Mouse (Mus musculus): ENCODE measurements at regions not wholly inside any gene's neighbourhood (a gene's known extent, or its start where the extent isn't known, plus 50 kb on each side); places are given as distances from the start of the nearest gene placed in this dataset.
"Not testable (repeated sequence)": the region's sequence is repeated elsewhere in the genome, so short reads cannot be mapped to it uniquely, and the experiment has no call there.

GRCm38 (mm10) chr12:82056782-82057611 lies 112.1 kb upstream of the Sipa1l1 start:
- not testable (repeated sequence) for H3K27ac ChIP-seq (replicated peaks; ENCODE audit: low read depth, low read length); H3K9me3 ChIP-seq (ENCODE audit: control insufficient read depth, low read length); H3K4me3 ChIP-seq (ENCODE audit: low read depth, low read length); ATAC-seq (ENCODE audit: insufficient number of reproducible peaks, low FRiP score, low TSS enrichment, low read depth); H3K9ac ChIP-seq (ENCODE audit: low read length); DNase-seq (ENCODE audit: low spot score); H3K27me3 ChIP-seq (ENCODE audit: control insufficient read depth, insufficient read depth, low read length); H3K36me3 ChIP-seq (ENCODE audit: control insufficient read depth, insufficient read depth, low read length); H3K4me2 ChIP-seq (ENCODE audit: low read depth, severe bottlenecking); H3K4me1 ChIP-seq (ENCODE audit: control insufficient read depth, insufficient read depth, low read length)
- WGBS = no CpG with 5 or more reads among the region's 6 CpGs

- Histone ChIP-seq H3K4me2 (ENCODE audit: low read depth, severe bottlenecking) (no peak overlapping the region), H3K4me1 (ENCODE audit: control insufficient read depth, insufficient read depth, low read length) (no peaks in the 10 kb centered on the region), H3K9ac (ENCODE audit: low read length) (no peak overlapping the region), H3K4me3 (ENCODE audit: low read depth, low read length) (no peak overlapping the region), H3K27me3 (ENCODE audit: control insufficient read depth, insufficient read depth, low read length) (no peaks in the 10 kb centered on the region), H3K27ac (replicated peaks; ENCODE audit: low read depth, low read length) (no peak overlapping the region), H3K9me3 (ENCODE audit: control insufficient read depth, low read length) (no peaks in the 10 kb centered on the region; the same call in 1 of the 2 replicates), H3K36me3 (ENCODE audit: control insufficient read depth, insufficient read depth, low read length) (no peaks in the 10 kb centered on the region)
- 90% methylated on average over 4 of the region's 4 CpGs for WGBS
- DNase-seq (ENCODE audit: low spot score) = no peak
- ATAC-seq (ENCODE audit: insufficient number of reproducible peaks, low FRiP score, low TSS enrichment, low read depth) = no peak
These were observed 104.1 kb upstream of the Sipa1l1 start for GRCm38 (mm10) chr12:82064986-82065385.

- WGBS = 30% methylated on average over 4 of the region's 4 CpGs
- Histone ChIP-seq H3K27ac (replicated peaks; ENCODE audit: low read depth, low read length) (no peak overlapping the region), H3K9ac (ENCODE audit: low read length) (no peak overlapping the region), H3K4me1 (ENCODE audit: control insufficient read depth, insufficient read depth, low read length) (no peaks in the 10 kb centered on the region), H3K4me2 (ENCODE audit: low read depth, severe bottlenecking) (no peak overlapping the region), H3K4me3 (ENCODE audit: low read depth, low read length) (no peak overlapping the region), H3K36me3 (ENCODE audit: control insufficient read depth, insufficient read depth, low read length) (no peaks in the 10 kb centered on the region), H3K9me3 (ENCODE audit: control insufficient read depth, low read length) (no peaks in the 10 kb centered on the region; the same call in 1 of the 2 replicates), H3K27me3 (ENCODE audit: control insufficient read depth, insufficient read depth, low read length) (no peaks in the 10 kb centered on the region)
- peak; percentile 65; the same call in 1 of the 2 replicates for ATAC-seq (ENCODE audit: insufficient number of reproducible peaks, low FRiP score, low TSS enrichment, low read depth)
- DNase-seq (ENCODE audit: low spot score) = no peak
These were observed 102.3 kb upstream of the Sipa1l1 start for GRCm38 (mm10) chr12:82066860-82067259.

- no peak overlapping the region for H3K9ac ChIP-seq (ENCODE audit: low read length)
- no peak overlapping the region for H3K27ac ChIP-seq (replicated peaks; ENCODE audit: low read depth, low read length)
- no peaks in the 10 kb centered on the region for H3K4me1 ChIP-seq (ENCODE audit: control insufficient read depth, insufficient read depth, low read length)
- H3K27me3 ChIP-seq (ENCODE audit: control insufficient read depth, insufficient read depth, low read length) = no peaks in the 10 kb centered on the region
- no peak overlapping the region for H3K4me2 ChIP-seq (ENCODE audit: low read depth, severe bottlenecking)
- H3K36me3 ChIP-seq (ENCODE audit: control insufficient read depth, insufficient read depth, low read length) = no peaks in the 10 kb centered on the region
- DNase-seq (ENCODE audit: low spot score) = no peak
- ATAC-seq (ENCODE audit: insufficient number of reproducible peaks, low FRiP score, low TSS enrichment, low read depth) = no peak
- H3K9me3 ChIP-seq (ENCODE audit: control insufficient read depth, low read length) = no peaks in the 10 kb centered on the region; the same call in 1 of the 2 replicates
- 88% methylated on average over 9 of the region's 9 CpGs for WGBS
- no peak overlapping the region for H3K4me3 ChIP-seq (ENCODE audit: low read depth, low read length)
These were observed 99.5 kb upstream of the Sipa1l1 start for GRCm38 (mm10) chr12:82069621-82070020.

- H3K9me3 ChIP-seq (ENCODE audit: control insufficient read depth, low read length) = no peaks in the 10 kb centered on the region; the same call in 1 of the 2 replicates
- DNase-seq (ENCODE audit: low spot score) = no peak
- no peaks in the 10 kb centered on the region for H3K36me3 ChIP-seq (ENCODE audit: control insufficient read depth, insufficient read depth, low read length)
- H3K4me3 ChIP-seq (ENCODE audit: low read depth, low read length) = no peak overlapping the region
- no peak overlapping the region for H3K4me2 ChIP-seq (ENCODE audit: low read depth, severe bottlenecking)
- no peak overlapping the region for H3K27ac ChIP-seq (replicated peaks; ENCODE audit: low read depth, low read length)
- no peak for ATAC-seq (ENCODE audit: insufficient number of reproducible peaks, low FRiP score, low TSS enrichment, low read depth)
- no peaks in the 10 kb centered on the region for H3K27me3 ChIP-seq (ENCODE audit: control insufficient read depth, insufficient read depth, low read length)
- WGBS = 71% methylated on average over 13 of the region's 13 CpGs
- no peak overlapping the region for H3K9ac ChIP-seq (ENCODE audit: low read length)
- no peaks in the 10 kb centered on the region for H3K4me1 ChIP-seq (ENCODE audit: control insufficient read depth, insufficient read depth, low read length)
These were observed 96.2 kb upstream of the Sipa1l1 start for GRCm38 (mm10) chr12:82072810-82073465.

- WGBS = 40% methylated on average over 13 of the region's 13 CpGs
- Histone ChIP-seq H3K4me1 (ENCODE audit: control insufficient read depth, insufficient read depth, low read length) (no peaks in the 10 kb centered on the region), H3K27ac (replicated peaks; ENCODE audit: low read depth, low read length) (no peak overlapping the region), H3K27me3 (ENCODE audit: control insufficient read depth, insufficient read depth, low read length) (no peaks in the 10 kb centered on the region), H3K9ac (ENCODE audit: low read length) (peak overlapping the region; percentile 22; the same call in 1 of the 2 replicates), H3K9me3 (ENCODE audit: control insufficient read depth, low read length) (no peaks in the 10 kb centered on the region), H3K4me3 (ENCODE audit: low read depth, low read length) (no peak overlapping the region), H3K36me3 (ENCODE audit: control insufficient read depth, insufficient read depth, low read length) (no peaks in the 10 kb centered on the region), H3K4me2 (ENCODE audit: low read depth, severe bottlenecking) (no peak overlapping the region)
- no peak for ATAC-seq (ENCODE audit: insufficient number of reproducible peaks, low FRiP score, low TSS enrichment, low read depth)
- DNase-seq (ENCODE audit: low spot score) = peak; percentile 44
These were observed 93.5 kb upstream of the Sipa1l1 start for GRCm38 (mm10) chr12:82075479-82076221.

GRCm38 (mm10) chr12:82076766-82077165 lies 92.4 kb upstream of the Sipa1l1 start:
- Histone ChIP-seq H3K27ac (replicated peaks; ENCODE audit: low read depth, low read length) (no peak overlapping the region), H3K4me1 (ENCODE audit: control insufficient read depth, insufficient read depth, low read length) (no peaks in the 10 kb centered on the region), H3K4me2 (ENCODE audit: low read depth, severe bottlenecking) (no peak overlapping the region), H3K9me3 (ENCODE audit: control insufficient read depth, low read length) (no peaks in the 10 kb centered on the region), H3K9ac (ENCODE audit: low read length) (no peak overlapping the region), H3K27me3 (ENCODE audit: control insufficient read depth, insufficient read depth, low read length) (no peaks in the 10 kb centered on the region), H3K4me3 (ENCODE audit: low read depth, low read length) (no peak overlapping the region), H3K36me3 (ENCODE audit: control insufficient read depth, insufficient read depth, low read length) (no peaks in the 10 kb centered on the region)
- 79% methylated on average over 8 of the region's 8 CpGs for WGBS
- no peak for DNase-seq (ENCODE audit: low spot score)
- no peak for ATAC-seq (ENCODE audit: insufficient number of reproducible peaks, low FRiP score, low TSS enrichment, low read depth)

- Histone ChIP-seq H3K4me1 (ENCODE audit: control insufficient read depth, insufficient read depth, low read length) (no peaks in the 10 kb centered on the region), H3K27me3 (ENCODE audit: control insufficient read depth, insufficient read depth, low read length) (no peaks in the 10 kb centered on the region), H3K36me3 (ENCODE audit: control insufficient read depth, insufficient read depth, low read length) (no peaks in the 10 kb centered on the region), H3K9me3 (ENCODE audit: control insufficient read depth, low read length) (no peaks in the 10 kb centered on the region), H3K9ac (ENCODE audit: low read length) (no peak overlapping the region), H3K4me3 (ENCODE audit: low read depth, low read length) (no peak overlapping the region), H3K27ac (replicated peaks; ENCODE audit: low read depth, low read length) (no peak overlapping the region), H3K4me2 (ENCODE audit: low read depth, severe bottlenecking) (no peak overlapping the region)
- ATAC-seq (ENCODE audit: insufficient number of reproducible peaks, low FRiP score, low TSS enrichment, low read depth) (no peak), DNase-seq (ENCODE audit: low spot score) (no peak)
- 84% methylated on average over 5 of the region's 5 CpGs for whole genome bisulfite sequencing
These were observed 91.2 kb upstream of the Sipa1l1 start for GRCm38 (mm10) chr12:82077945-82078344.
